Mouse (Mus musculus) embryo, embryonic 9.5 days (tissue): ENCODE measurements around the gene Bcas3.

Experiments
- DNase-seq: peaks from one replicate; pipeline ENCODE4 v3.0.0-alpha.2; 2017; ENCODE audit errors: extremely low spot score

The Bcas3 gene

GRCm38 (mm10) chr11:85667741-85668140 is 314.8 kb downstream of the Bcas3 start:
- no peak for DNase-seq

- DNase-seq, result no peak
These were observed 320.0 kb downstream of the Bcas3 start for GRCm38 (mm10) chr11:85672881-85673475.

GRCm38 (mm10) chr11:85675244-85675643 is 322.3 kb downstream of the Bcas3 start:
- DNase-seq, result no peak

GRCm38 (mm10) chr11:85676357-85677004 is 323.5 kb downstream of the Bcas3 start:
- DNase-seq, result no peak

GRCm38 (mm10) chr11:85678666-85679065 is 325.7 kb downstream of the Bcas3 start:
- no peak for DNase-seq

GRCm38 (mm10) chr11:85681580-85682419 is 328.8 kb downstream of the Bcas3 start:
- DNase-seq, result no peak

- no peak for DNase-seq
These were observed 332.0 kb downstream of the Bcas3 start for GRCm38 (mm10) chr11:85684981-85685380.

GRCm38 (mm10) chr11:85687816-85688439 is 335.0 kb downstream of the Bcas3 start:
- no peak for DNase-seq

GRCm38 (mm10) chr11:85688440-85688838 is 335.5 kb downstream of the Bcas3 start:
- no peak for DNase-seq

- DNase-seq, result no peak
These were observed 336.3 kb downstream of the Bcas3 start for GRCm38 (mm10) chr11:85689226-85689625.

- DNase-seq, result no peak
These were observed 338.3 kb downstream of the Bcas3 start for GRCm38 (mm10) chr11:85691285-85691684.

GRCm38 (mm10) chr11:85695614-85696263 is 342.8 kb downstream of the Bcas3 start:
- no peak for DNase-seq

GRCm38 (mm10) chr11:85696491-85697398 is 343.8 kb downstream of the Bcas3 start:
- peak; percentile 63 for DNase-seq

GRCm38 (mm10) chr11:85697468-85697867 is 344.5 kb downstream of the Bcas3 start:
- no peak for DNase-seq

GRCm38 (mm10) chr11:85698242-85698641 is 345.3 kb downstream of the Bcas3 start:
- no peak for DNase-seq

GRCm38 (mm10) chr11:85704062-85704748 is 351.2 kb downstream of the Bcas3 start:
- no peak for DNase-seq

GRCm38 (mm10) chr11:85706630-85707029 is 353.7 kb downstream of the Bcas3 start:
- no peak for DNase-seq

- no peak for DNase-seq
These were observed 354.5 kb downstream of the Bcas3 start for GRCm38 (mm10) chr11:85707496-85707895.

GRCm38 (mm10) chr11:85709147-85709546 is 356.2 kb downstream of the Bcas3 start:
- DNase-seq, result no peak

- DNase-seq, result no peak
These were observed 357.2 kb downstream of the Bcas3 start for GRCm38 (mm10) chr11:85710155-85710554.
